Mouse (Mus musculus): ENCODE data around the gene Zbtb8a.
"Not testable (repeated sequence)": the region's sequence is repeated elsewhere in the genome, so short reads cannot be mapped to it uniquely, and the experiment has no call there.

The Zbtb8a gene

DNA sequence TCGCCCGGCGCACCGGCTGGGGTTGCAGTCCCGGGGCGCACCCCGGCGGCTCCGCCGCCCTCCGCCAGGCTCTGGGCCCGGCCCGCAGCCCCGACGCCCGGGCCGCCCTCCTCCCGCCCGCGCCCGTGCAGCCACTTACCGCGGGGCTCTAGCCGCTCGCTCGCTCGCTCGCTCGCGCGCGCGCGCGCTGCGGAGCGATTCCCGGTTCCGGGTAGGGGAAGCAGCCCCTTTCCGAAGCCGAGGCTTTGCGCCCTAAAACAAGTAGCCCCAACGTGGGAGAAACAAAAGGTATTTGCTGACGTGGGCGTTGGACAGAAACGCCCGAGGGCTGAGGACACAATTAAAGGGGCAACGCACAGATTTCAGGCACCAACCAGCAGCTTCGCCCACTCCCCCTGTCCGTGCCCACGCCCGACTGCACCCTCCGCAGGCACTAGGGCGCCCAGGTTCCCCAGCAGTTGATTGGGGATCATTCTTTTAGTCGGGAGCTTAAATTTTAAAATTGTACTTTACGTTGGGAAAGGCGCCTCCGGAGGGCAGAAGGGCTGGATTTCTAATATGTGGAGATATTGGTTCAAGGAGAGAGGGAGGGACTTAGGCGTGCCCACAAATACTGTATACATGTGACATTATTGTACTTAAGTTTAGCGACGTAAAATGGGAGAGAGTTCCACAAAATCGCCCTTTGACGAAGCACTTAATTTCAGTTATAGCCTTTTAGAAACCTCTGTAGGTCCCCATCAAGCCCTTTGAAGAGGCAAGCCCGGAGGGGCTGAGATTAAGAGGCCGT is at the start of gene Zbtb8a:
Zbtb8a (minus strand) TSS at position 516 of the 790 bp plus-strand sequence.
- peak; percentile 43 for DNase-seq

DNA sequence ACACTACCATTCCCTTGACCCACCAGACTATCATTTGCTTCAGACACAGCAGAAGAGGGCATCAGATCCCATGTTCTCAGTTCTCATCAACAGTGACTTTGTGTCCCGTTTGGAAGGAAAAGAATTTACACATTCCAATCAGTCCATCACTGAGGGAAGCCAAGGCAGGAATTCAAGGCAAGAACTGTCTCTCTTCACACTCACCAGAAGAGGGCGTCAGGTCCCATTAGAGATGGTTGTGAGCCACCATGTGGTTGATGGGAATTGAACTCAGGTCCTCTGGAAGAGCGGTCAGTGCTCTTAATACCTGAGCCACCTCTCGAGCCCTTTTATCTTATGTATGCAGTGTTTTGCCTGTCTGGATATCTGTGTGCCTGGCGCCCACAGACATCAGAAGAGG is 40.4 kb upstream of the Zbtb8a start:
- no peak for DNase-seq

DNA sequence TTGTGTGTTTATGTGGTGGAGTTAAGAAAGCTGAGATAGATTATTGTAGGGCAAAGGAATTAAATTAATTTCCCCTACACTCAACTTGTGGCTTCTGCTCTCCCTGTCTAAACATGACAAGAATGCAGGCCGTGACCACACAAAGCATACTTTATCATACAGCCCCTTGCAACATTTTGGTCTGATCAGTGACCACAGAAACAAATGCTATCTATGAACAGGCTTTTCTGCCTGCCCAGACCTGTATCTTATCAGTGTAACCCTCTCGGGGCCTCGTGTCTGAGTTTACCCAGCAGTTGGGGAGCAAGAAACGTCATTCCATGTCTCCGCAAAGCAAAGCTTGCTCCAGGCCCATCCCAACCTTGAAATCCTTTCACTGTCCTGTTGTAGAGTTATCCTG is 38.6 kb upstream of the Zbtb8a start:
- DNase-seq = no peak

DNA sequence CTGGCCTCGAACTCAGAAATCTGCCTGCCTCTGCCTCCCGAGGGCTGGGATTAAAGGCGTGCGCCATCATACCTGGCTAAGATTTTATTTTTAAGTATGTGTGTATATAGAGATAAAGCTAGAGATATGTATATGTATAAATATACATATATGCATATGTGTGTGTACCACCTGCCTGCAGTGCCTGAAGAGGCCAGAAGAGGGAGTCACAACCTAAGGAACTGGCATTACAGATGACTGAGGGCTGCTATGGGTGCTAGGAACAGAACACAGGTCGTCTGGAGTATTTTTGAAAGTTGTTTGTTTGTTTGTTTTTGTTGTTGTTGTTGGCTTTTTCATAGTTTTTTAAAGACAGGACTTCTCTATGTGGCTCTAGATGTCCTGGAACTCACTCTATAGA is 38.0 kb upstream of the Zbtb8a start:
- no peak for DNase-seq

DNA sequence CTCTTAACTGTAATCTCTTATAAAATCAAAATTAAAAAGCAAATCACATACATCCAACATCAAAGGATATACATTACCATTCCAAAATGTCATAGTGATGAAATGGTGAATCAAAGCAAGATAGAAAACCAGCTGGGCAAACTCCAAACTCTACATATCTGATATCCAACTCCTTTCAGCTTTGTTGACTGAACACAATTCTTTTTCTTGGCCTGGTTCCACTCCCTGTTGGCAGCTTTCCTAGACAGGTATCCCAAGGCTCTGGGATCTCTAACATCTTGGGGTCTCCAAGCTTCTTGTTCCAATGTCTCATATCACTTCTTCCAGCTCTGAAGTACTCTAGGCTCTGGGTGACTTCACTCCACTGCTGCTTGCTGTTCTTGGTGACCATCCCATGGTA is 33.1 kb upstream of the Zbtb8a start:
- DNase-seq = peak; percentile 12

DNA sequence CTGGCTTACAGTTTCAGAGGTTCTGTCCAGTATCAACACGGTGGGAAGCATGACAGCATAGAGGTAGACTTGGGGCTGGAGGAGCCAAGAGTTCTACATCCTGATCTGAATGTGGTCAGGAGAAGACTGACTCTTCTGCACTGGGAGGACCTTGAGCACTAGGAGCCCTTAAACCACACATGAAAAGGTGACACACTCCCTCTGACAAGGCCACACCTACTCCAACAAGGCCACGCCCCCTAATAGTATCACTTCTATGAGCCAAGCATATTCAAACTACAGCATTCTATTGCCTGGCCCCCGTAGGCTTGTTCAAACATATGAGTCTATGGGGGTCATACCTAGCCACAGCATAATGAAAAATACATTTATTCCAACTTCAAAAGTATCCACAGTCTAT is 32.6 kb upstream of the Zbtb8a start:
- not testable (repeated sequence) for DNase-seq

DNA sequence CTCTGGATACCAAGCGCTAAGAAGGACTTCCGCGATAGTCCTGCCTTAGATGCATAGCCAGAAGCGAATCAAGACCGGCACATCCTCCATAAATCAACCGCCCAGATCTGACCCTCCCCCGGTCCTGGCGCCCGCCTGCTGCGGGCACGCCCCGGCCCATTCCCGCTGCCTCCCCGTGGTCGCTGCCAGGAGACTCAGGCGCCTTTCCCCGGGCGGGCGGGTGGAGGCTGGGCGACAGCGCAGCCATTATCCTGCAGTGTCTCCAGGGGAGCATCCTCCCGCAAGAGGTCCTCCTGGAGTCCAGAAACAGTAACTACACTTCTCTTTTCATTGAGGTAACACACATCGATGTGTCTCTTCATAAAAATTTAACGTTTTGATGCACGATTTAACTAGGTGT is 28.5 kb upstream of the Zbtb8a start:
- peak; percentile 68 for DNase-seq

DNA sequence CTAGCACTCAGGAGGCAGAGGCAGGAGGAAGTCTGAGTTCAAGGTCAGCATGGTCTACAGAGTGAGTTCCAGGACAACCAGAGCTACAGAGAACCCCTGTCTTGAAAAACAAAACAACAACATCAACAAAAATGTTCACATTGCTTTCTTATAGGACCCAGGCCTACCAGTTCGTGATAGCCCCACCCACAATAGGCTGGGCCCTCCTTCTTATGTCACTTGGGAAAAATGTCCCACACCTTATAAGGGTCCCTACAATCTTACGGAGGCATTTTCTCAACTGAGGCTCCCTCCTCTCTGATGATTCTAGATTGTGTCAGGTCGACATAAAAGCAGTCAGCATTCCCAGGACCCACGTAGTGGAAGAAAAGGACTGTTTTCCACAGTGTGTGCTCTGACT is 21.9 kb upstream of the Zbtb8a start:
- DNase-seq = no peak

DNA sequence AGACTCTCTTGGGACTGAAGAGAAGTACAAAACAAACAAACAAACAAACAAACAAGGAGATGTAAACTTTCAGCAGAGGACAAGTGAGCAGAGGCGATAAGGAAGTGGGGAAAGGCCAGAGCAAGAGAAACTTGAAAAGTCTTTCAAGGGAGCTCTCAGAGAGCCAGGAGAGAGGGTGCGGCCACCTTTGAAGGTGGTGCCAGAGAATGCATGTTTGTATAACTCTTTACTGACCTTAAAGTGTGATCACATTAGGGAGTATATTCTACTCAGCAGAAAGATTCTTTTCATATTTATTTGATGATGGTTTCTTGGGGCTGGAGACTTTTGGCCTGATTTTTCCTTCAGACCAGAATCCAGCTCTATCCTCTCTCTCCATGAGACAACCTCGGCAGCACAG is 19.0 kb upstream of the Zbtb8a start:
- DNase-seq = no peak

DNA sequence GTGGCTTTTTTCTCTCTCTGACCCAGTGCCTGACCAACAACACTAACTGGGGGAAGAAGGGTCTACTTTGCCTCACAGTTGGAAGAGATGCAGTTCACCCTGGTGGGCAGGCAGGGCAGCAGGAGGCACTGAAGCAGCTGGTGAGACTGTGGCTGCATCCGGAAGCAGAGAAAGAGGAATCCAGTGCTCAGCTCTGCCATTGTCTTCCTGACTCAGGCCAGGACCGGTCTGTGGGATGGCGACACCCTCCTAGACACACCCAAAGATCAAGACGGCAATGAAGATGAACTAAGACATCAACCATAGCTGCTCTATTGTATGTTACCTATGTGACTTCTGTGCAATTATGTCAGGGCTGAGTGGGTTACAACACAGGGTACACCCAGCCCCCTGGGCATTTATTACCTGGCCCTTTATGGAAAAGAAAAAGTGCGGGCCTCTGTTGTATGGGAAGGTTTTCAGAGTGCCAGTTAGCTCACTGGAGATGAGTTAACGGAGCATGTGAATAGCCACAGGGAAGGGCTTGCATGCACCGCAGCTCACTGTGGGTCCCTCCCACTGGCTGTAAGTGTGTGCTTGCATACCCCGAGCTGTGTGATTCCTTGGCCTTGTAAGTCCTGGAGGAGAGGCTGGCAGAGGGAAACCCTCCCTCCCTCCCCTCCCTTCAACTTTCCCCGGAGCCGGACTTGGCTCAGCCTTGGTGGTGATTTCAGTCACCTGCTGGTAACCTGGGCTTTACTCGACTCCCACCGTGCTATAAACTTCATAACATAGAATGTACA is 16.4 kb upstream of the Zbtb8a start:
- no peak for DNase-seq

DNA sequence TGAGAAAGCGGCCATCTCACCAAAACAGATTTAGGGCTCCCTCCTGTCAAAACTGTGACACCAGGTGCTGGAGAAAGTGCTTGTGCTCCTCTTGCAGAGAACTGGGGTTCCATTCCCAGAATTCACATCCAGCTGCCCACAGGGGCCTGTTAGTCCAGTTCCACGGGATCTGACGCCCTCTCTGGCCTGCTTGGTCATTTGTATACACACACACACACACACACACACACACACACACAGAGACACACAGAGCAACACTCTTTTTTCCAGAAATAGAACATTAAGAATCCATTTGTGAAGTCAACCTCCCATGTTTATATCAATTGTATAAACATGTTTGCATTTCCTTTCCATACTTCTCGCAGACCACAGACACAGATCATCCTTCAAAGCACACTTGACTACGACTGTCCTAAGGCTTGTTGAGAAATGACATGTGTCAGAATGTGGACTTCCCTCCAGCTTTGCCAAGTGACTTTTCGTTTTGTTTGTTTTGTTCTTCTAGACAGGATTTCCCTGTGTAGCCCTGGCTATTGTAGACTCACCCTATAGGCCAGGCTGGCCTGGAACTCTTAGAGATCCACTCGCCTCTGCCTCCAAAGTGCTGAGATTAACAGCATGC is 13.1 kb upstream of the Zbtb8a start:
- DNase-seq = no peak

DNA sequence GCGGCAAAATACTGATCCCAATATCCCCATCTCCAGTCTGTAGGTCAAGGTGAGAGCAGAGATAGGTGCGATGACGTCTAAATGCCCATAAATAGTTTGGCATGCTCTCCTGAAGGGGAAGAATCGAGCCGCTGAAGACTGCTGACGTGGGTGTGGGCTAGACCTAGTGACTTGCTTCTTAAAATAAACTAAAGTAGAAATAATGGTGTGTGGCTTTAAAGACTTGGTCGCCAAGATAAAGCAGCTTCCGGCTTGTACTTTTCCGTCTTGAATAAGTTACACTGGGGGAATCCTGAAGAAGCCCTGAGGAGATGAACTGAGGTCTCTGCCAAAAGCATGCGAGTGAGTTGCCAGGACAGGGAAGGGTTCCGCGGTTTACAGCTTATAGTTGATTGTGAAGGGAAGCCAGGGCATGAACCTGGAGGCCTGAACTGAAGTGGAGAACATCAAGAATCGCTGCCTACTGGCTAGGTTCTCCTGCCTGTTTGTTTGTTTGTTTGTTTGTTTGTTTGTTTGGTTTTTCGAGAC is 12.4 kb upstream of the Zbtb8a start:
- no peak for DNase-seq

DNA sequence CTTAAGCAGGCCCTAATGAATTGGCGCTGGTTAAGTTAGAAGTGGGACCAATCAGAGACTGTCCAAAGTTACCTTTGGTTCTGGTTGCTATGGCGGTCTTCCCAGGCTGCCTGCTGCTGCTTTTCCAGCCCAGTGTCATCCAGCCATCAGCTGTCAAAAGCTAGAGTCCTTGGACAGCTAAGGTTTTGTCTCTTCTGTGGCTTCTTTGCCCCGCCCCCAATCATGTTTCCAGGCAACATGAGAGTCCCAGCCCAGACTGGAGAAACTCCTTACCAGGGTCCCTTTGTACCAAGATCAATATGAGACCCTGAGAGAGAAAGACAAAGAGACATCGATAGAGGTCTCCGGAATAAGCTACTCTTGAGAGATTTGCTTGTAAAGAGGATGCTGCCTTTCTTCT is 10.5 kb upstream of the Zbtb8a start:
- no peak for DNase-seq

DNA sequence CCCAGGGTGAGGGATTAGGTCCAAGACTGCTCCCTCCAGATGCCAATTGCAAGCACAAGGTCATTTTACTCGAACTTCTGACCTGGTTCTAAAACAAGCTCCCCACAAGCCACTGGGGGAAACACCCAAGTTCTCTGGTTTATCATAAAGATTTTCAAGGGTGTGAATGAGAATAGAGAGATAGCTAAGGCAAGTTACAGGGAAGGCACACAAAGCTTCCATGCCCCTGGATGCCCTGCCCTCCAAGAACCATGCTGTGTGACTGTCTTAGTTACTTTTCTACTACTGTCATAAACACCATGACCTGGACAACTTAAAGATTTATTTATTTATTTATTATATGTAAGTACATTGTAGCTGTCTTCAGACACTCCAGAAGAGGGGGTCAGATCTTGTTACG is 9.1 kb upstream of the Zbtb8a start:
- no peak for DNase-seq

DNA sequence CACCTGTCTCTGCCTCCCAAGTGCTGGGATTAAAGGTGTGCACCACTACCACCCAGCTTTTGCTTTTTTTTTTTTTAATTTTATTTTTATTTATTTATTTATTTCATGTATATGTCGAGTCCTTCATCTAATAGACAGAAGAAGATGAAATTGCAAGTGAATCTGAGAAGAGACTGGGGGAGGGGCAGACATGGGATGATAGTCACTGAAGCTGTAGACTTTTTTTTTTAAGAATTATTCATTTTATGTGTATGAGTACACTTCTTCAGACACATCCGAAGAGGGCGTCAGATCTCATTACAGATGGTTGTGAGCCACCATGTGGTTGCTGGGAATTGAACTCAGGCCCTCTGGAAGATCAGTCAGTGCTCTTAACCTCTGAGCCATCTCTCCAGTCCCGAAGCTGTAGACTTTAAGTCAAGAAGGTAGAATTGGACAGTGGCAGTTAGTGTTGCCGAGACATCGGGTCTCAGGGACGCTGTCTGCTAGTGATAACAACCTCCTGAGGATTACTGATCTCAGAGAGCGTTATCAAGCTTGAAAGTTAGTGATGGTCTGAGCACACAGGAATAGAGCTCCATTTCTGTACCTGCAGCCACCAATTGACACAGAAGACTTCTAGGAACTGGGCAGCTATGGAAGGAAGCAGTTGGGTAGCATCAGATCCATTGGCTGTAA is 8.5 kb upstream of the Zbtb8a start:
- no peak for DNase-seq

DNA sequence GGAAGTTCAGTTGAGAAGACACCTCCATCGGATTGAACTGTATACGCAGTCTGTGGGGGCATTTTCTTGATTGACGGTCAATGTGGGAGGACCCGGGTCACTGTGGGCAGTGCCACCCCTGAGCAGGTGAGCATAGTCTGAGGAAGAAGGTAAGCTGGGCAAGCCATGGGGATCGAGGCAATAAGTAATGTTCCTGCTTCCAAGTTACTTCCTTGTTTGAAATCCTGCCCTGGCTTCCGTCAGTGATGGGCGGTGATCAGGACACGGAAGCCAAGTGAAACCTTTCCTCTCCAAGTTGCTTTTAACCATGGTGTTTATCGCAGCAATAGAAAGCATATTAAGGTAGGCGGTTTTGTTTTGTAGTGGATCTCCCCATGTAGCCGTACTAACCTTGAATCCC is 7.8 kb upstream of the Zbtb8a start:
- no peak for DNase-seq

DNA sequence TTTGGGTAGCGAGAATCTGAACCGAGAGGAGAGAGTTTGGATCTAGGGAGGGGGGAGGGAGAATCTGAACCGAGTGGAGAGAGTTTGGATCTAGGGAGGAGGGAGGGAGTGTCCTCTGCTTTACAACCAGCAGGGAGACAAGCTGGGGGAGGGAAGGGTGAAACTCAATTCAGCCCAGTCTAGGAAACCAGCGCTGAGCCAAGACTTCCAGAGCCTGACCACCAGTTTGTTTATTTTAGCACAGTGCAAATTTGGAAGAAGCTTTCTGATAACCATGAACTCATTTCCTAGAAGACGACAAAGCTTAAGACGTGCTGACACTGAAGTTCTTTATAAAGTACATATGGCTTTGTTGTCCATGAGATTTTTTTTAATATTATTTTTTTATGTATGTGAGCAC is 6.5 kb upstream of the Zbtb8a start:
- peak; percentile 40 for DNase-seq

DNA sequence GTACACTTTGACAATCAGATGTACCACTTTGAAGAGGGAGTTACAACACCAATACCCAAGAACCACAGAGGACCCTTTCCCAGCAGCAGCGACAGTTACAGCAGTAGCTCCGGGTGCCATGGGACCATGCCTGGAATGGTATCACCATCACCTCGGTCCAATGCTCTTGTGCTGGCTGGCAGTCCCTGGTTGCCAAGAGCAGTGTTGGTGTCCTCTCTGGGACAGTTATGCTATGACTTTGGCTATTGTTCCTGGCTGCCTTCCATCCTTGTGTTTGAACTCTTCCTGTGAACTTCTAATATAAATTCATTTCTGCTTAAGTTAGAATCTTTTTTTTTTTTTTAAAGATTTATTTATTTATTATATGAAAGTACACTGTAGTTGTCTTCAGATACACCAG is 5.7 kb upstream of the Zbtb8a start:
- no peak for DNase-seq

DNA sequence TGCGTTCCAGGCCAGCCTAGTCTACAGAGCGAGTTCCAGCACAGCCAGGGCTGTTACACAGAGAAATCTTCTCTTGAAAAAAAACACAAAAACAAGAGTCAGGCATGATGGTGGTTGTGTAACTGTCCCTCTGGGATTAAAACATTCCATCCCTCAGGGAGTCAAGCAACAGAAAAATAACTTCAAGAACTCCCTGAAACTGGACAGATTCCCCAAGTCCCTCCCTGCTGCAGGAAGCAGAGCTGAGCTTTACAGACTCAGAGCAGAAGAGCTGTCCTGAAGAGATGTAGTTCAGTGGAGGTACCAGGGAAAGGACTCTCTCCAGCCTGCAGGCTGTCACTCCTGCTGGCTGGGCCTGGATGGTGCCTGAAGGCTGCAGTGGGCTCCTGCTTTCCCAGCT is 4.6 kb upstream of the Zbtb8a start:
- peak; percentile 31 for DNase-seq

DNA sequence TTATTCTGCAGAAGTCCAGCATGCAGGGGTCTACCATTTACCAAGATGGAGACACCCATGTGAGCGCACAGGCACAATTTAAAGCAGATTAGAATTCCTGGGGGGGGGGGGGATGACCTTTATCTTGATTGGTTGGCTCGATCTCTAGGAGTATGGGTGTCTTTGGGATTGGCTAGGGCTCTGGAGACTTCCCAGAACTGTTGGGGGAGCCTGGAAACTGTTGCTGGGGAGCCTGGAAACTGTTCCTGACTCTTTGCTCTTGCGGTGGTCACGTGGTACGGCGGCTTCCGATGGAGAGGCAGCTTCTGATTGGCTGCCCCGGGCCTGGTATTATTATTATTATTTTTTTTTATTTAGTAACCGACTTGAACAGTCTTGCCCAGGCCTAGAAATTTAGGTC is 4.1 kb upstream of the Zbtb8a start:
- no peak for DNase-seq

DNA sequence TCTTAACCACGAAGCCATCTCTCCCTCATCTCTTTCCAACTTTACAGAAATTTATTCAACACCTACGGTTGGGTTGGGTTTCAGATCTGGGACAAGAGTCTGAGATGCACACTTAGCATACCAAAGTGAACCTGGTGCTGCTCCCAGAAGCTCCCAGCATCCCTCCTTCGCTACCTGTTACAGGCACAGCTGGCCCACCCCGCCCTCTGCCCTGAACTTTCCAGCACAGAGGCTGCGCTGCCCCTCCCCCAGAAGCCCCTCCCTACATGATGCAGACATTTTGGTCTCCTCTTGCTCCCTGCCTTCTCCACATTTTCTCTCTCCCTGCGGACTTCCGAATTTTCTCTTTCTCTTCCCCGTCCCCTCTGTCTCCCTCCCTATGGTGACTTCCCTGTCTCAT is 3.2 kb upstream of the Zbtb8a start:
- no peak for DNase-seq

DNA sequence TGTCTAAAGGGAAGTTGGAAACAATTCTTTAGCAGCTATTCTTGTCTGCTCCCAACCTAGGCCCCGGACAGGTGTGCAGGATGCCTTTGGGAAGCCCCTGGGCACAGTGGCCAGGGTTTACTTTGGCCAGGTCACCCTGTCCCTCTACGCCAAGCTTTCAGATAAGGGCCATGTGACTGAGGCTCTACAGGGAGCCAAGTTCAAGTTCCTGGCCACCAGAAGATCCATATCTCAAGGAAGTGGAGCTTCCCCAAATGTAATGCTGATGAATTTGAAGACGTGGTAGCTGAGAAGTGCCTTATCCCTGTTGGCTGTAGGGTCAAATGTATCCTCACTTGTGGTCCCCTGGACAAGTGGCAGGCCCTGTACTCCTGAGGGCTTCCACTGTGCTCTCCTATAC is 1.9 kb upstream of the Zbtb8a start:
- no peak for DNase-seq

DNA sequence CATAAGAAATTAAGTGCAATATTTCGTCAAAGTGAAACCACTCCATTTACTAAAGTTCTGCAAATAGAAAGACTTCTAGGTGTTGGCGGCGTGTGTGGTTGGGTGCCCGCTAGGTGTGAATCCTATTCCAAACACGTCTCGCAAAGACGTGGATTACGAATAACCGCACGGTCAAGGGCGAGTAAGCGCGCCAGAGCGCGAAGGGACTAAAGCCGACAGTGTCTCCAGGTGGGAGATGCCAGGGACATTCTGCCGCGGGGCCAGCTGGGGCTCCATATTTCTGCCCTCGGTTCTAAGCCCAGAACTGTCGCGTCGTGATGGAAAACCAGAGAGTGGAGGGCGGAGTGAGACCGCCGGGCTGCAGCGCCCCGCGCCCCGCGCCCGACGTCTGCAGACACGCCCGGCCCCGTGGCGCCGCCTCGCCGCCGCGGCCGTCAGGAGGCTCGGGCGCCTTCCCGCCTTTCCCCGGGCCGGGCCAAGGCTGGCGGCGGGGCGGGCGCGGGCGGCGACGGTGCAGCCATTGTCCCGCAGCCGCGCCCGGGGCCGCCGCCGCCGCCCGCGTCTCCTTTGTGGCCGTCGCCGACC is 863 bp downstream of the Zbtb8a start:
- peak; percentile 44 for DNase-seq

All from kidney, adult 9 months (tissue).